Mouse (Mus musculus): ENCODE results near the gene Tas2r131. TPM values are rescaled to one million over a fixed set of nuclear protein-coding genes. Genes with fewer than 3 reads are reported as not detected.

The Tas2r131 gene
- polyA plus RNA-seq (2014; fragmentation: Illumina TruSeq; extraction: RNeasy Lipid Tissue Mini Kit (QIAGEN cat#74804); ENCODE audit: low read depth, low replicate concordance), result not detected

GRCm38 (mm10) chr6:132957819-132958218, at the start of gene Tas2r131:
Tas2r131 (minus strand) TSS chr6:132957919.

GRCm38 (mm10) chr6:132980865-132981264, 23.1 kb upstream of the Tas2r131 start, which contains the start of gene Tas2r109:
Tas2r109 (minus strand) TSS chr6:132980965.

GRCm38 (mm10) chr6:132950802-132951201, 6.9 kb downstream of the Tas2r131 start, which contains the start of gene Tas2r129:
Tas2r129 (plus strand) TSS chr6:132951102.

GRCm38 (mm10) chr6:132909351-132909750, 48.4 kb downstream of the Tas2r131 start, which contains the start of gene Tas2r125:
Tas2r125 (plus strand) TSS chr6:132909651.

Other genes starting within 250 kb of the Tas2r131 start
- not detected for gene Tas2r122, start 246.0 kb downstream of the Tas2r131 start, polyA plus RNA-seq (2014; fragmentation: Illumina TruSeq; extraction: RNeasy Lipid Tissue Mini Kit (QIAGEN cat#74804); ENCODE audit: low read depth, low replicate concordance)
- gene Tas2r115, start 219.9 kb downstream of the Tas2r131 start, polyA plus RNA-seq (2014; fragmentation: Illumina TruSeq; extraction: RNeasy Lipid Tissue Mini Kit (QIAGEN cat#74804); ENCODE audit: low read depth, low replicate concordance), result not detected
- gene Tas2r124, start 203.2 kb downstream of the Tas2r131 start, polyA plus RNA-seq (2014; fragmentation: Illumina TruSeq; extraction: RNeasy Lipid Tissue Mini Kit (QIAGEN cat#74804); ENCODE audit: low read depth, low replicate concordance), result not detected
- not detected for gene Tas2r102, start 195.8 kb downstream of the Tas2r131 start, polyA plus RNA-seq (2014; fragmentation: Illumina TruSeq; extraction: RNeasy Lipid Tissue Mini Kit (QIAGEN cat#74804); ENCODE audit: low read depth, low replicate concordance)
- not detected for gene Tas2r136, start 179.8 kb downstream of the Tas2r131 start, polyA plus RNA-seq (2014; fragmentation: Illumina TruSeq; extraction: RNeasy Lipid Tissue Mini Kit (QIAGEN cat#74804); ENCODE audit: low read depth, low replicate concordance)
- not detected for gene Tas2r117, start 155.1 kb downstream of the Tas2r131 start, polyA plus RNA-seq (2014; fragmentation: Illumina TruSeq; extraction: RNeasy Lipid Tissue Mini Kit (QIAGEN cat#74804); ENCODE audit: low read depth, low replicate concordance)
- gene Tas2r123, start 110.8 kb downstream of the Tas2r131 start, polyA plus RNA-seq (2014; fragmentation: Illumina TruSeq; extraction: RNeasy Lipid Tissue Mini Kit (QIAGEN cat#74804); ENCODE audit: low read depth, low replicate concordance), result not detected
- not detected for gene Tas2r116, start 102.5 kb downstream of the Tas2r131 start, polyA plus RNA-seq (2014; fragmentation: Illumina TruSeq; extraction: RNeasy Lipid Tissue Mini Kit (QIAGEN cat#74804); ENCODE audit: low read depth, low replicate concordance)
- not detected for gene Tas2r110, start 89.9 kb downstream of the Tas2r131 start, polyA plus RNA-seq (2014; fragmentation: Illumina TruSeq; extraction: RNeasy Lipid Tissue Mini Kit (QIAGEN cat#74804); ENCODE audit: low read depth, low replicate concordance)
- gene Tas2r113, start 64.9 kb downstream of the Tas2r131 start, polyA plus RNA-seq (2014; fragmentation: Illumina TruSeq; extraction: RNeasy Lipid Tissue Mini Kit (QIAGEN cat#74804); ENCODE audit: low read depth, low replicate concordance), result not detected
- gene Tas2r125, start 48.3 kb downstream of the Tas2r131 start, polyA plus RNA-seq (2014; fragmentation: Illumina TruSeq; extraction: RNeasy Lipid Tissue Mini Kit (QIAGEN cat#74804); ENCODE audit: low read depth, low replicate concordance), result 0.39 TPM
- not detected for gene Tas2r129, start 6.8 kb downstream of the Tas2r131 start, polyA plus RNA-seq (2014; fragmentation: Illumina TruSeq; extraction: RNeasy Lipid Tissue Mini Kit (QIAGEN cat#74804); ENCODE audit: low read depth, low replicate concordance)
- gene Tas2r109, start 23.0 kb upstream of the Tas2r131 start, polyA plus RNA-seq (2014; fragmentation: Illumina TruSeq; extraction: RNeasy Lipid Tissue Mini Kit (QIAGEN cat#74804); ENCODE audit: low read depth, low replicate concordance), result not detected
- gene Tas2r103, start 79.2 kb upstream of the Tas2r131 start, polyA plus RNA-seq (2014; fragmentation: Illumina TruSeq; extraction: RNeasy Lipid Tissue Mini Kit (QIAGEN cat#74804); ENCODE audit: low read depth, low replicate concordance), result 0.32 TPM
- gene Tas2r140, start 97.9 kb upstream of the Tas2r131 start, polyA plus RNA-seq (2014; fragmentation: Illumina TruSeq; extraction: RNeasy Lipid Tissue Mini Kit (QIAGEN cat#74804); ENCODE audit: low read depth, low replicate concordance), result 0.81 TPM
- 22.8 TPM for gene Smim10l1, start 147.0 kb upstream of the Tas2r131 start, polyA plus RNA-seq (2014; fragmentation: Illumina TruSeq; extraction: RNeasy Lipid Tissue Mini Kit (QIAGEN cat#74804); ENCODE audit: low read depth, low replicate concordance)

All from testis, adult 10 weeks (tissue).